Mouse (Mus musculus) spleen, postnatal 36 days (tissue): Measurements from ENCODE around the gene Nr2f1.

Experiments used
- DNase-seq, 2 experiments: peaks; one replicate each; pipeline ENCODE4 v3.0.0; 2022; ENCODE audit warnings: low spot score in 2 of 2, mixed read lengths in 1 of 2

Gene Nr2f1

DNA sequence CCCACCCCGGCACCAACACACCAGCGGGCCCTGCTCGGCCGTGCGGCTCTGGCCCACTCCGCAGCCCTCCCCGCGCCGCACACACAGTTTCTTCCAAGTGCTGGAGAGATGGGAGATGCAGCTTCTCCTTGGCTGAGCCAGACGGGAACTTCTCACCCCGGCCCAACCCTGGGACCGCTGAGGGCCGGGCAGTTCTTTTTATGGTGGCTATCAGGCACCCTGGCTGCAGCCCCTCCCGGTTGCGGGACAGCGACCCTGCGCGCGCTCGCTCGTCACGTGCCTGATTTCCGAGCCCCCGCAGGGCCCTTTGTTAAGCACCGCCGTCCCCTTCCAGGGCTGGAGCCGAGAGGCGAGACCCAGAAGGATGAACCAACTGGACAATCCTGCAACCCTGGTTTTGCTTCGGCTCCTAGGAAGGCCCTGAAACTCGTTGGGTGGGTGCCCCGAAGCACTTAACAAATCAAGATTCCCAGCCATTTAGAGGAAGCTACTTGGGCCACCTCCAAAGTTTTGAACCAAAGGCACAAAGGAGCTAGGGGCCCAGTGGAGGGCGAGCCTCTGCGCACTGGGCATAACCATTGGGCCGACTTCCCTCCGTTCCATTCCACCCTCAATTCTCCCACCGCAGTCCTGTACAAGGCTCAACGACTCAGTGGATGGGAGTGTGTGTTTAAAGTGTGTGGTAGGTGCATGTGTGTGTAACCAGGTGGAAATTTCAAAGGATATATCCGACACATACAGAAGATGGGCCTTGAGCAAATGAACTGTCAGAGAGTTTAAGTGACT lies 20.1 kb downstream of the Nr2f1 start:
- DNase-seq = no peak

GRCm38 (mm10) chr13:78178771-78179170 lies 20.8 kb downstream of the Nr2f1 start:
- no peak for DNase-seq

- DNase-seq = no peak
Measured at GRCm38 (mm10) chr13:78178021-78178420, 21.5 kb downstream of the Nr2f1 start.

- no peak for DNase-seq
Measured at GRCm38 (mm10) chr13:78177381-78177950, 22.1 kb downstream of the Nr2f1 start.

GRCm38 (mm10) chr13:78175821-78176380 lies 23.7 kb downstream of the Nr2f1 start:
- no peak for DNase-seq

DNA sequence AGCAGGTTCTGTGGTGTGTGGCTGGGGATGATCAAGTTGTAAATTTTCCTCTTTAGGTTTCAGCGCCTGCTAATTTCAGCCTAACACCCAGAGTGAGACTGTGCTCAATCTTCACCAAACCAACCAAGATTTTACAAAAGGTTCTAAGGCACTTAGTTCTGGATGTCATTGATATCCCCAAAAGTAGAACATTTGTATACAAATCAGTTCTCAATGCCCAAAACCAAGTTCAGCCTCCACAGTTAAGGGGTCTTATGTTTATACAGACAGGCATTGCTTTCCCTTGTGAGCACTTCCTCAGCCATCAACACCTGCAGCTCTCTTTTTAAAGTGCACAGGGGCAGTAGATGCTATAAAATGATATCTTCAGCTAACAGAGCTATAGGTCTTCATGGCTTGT lies 24.7 kb downstream of the Nr2f1 start:
- no peak for DNase-seq

- DNase-seq = no peak
Measured at GRCm38 (mm10) chr13:78174191-78174590, 25.4 kb downstream of the Nr2f1 start.

- DNase-seq = no peak
Measured at GRCm38 (mm10) chr13:78172861-78173260, 26.7 kb downstream of the Nr2f1 start.

GRCm38 (mm10) chr13:78171984-78172636 lies 27.4 kb downstream of the Nr2f1 start:
- no peak for DNase-seq

- DNase-seq = no peak
Measured at GRCm38 (mm10) chr13:78171320-78171719, 28.2 kb downstream of the Nr2f1 start.

- no peak for DNase-seq
Measured at GRCm38 (mm10) chr13:78168166-78168565, 31.4 kb downstream of the Nr2f1 start.

- no peak for DNase-seq
Measured at GRCm38 (mm10) chr13:78164941-78165340, 34.6 kb downstream of the Nr2f1 start.

DNA sequence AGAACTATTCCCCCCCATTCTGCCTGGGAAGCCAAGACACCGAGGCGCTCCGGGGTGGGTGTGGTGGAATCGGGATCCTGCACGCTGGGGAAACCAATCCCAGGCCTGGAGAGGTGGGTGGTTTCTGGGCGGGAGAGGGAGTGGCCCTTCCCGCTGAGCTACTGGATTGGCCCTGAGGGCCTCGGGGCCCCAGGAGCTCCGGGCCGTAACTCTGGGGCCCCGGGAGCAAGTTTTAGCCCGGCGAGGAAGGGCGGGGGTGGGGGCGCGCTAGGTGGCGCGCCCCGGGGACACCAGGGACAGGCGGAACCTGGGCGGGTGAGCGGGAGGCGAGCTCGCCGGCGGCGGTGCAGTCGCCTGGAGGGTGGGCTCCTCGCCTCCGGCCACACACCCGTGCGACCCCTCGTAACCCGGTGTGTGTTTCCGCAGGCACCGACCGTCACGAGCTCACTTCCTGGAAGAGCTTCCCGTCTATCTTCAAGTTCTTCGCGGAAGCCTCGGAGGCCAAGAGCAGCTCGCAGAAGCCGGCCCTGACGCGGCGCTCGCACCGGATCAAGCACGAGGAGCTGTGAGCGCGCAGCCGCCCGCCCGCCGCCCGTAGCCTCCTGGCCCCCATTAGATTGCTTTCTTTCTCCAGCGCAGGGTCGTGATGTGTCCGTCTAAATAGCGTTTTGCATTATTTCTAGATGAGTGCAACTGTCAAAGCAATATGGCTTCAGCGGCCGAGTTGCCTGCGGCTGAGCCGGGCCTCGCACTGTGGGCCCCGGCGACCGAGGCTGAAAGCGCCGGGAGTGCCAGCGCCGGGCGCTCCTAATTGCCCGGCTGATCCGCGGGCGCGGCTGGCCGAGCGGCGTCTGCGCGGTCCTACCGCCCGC lies 36.2 kb downstream of the Nr2f1 start:
- DNase-seq = no peak

GRCm38 (mm10) chr13:78162149-78162548 lies 37.4 kb downstream of the Nr2f1 start:
- DNase-seq = no peak

DNA sequence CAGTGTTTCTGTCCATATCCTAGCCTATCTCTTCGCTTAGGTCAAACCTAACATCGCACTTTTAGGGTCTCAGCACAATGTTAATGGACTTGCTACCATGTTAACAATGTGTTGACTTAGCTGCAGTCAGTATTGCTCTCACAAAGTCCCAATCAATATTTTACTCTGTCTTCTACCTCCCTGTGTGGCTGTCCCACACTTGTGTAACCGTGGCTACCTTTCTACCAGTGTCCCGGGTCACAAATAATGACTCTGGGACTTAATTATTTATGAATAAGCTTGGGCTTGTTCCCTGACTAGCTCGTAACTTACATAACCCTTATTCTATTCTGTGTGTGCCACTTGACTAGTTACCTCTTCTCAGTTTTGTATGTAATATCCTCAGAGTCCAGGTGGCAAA lies 42.1 kb downstream of the Nr2f1 start:
- no peak for DNase-seq
